Mouse (Mus musculus) urinary bladder, postnatal 25 days (tissue): ENCODE measurements around the gene Gm33543.

ENCODE experiments used
- DNase-seq: peaks from one replicate; pipeline ENCODE4 v3.0.0; 2022; ENCODE audit warnings: low spot score

Gm33543 gene

DNA sequence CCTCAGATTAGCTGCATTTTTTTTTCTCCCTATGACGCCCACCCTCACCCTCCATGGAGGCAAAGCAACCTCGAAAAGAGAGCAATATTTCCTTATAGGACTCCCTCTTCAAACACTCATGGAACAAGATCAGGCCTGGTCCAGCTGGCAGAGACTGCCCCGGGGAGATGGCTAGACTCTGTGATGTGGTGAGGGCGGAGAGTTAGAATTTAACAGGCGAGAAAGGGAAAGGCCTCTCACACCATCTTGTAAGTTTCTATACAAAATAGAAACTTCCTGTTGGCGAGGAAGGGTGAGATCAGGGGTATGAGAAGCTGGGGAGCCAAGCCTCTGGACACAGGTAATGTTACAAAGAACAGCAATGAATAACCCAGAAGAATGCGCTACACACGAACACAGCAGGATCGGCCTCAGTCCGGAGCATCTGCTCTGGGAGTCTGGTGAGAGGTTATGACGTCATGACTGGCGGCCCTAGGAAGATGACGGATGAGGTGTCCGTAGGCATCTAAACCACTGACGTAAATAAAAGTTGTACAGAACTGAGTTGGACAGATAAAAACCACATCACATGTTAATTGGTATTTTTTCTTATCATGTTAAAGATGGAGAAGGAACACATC is 64.9 kb downstream of the Gm33543 start:
- no peak for DNase-seq

- no peak for DNase-seq
These were observed 65.7 kb downstream of the Gm33543 start for GRCm38 (mm10) chr10:95777071-95777470.

DNA sequence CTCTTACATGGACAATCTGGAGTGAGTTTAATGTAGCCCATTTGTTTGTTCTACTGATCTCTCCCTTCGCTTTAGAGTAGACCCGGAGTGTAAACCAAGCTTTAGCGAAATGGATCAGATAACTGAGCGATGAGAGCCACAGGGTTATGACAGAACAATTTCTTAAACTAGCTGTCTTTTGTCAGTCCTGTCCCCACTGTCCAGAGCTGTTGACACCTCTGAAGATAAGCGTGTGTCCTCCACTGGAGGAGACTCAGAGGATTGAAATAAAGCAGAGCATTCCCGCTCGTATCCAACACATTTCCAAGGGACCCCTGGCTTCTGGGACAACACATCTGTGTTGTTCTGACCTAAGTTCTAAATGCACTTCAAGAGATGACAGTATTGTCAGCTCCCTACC is 67.9 kb downstream of the Gm33543 start:
- DNase-seq = no peak

- DNase-seq = no peak
These were observed 68.6 kb downstream of the Gm33543 start for GRCm38 (mm10) chr10:95774001-95774628.
